In the genomic region with DNA sequence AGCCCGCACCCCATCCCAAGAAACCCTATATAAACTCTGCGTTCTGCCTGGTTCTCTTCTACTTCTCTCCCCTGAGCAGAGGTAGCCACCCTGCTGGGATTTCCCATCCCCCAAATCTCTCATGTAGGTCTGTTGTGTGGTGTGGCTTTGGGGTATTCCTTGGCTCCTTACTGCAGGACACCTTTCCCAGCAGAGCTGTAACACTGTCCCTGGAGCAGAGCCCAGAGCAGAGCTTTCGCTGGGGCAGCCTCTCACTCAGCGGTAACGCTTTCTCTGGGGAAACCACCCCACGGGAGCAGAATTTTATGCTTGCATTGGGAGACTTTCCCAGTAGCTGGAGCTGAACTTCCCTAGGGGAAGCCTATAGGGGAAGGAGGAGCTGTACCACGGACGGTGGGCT, we compare ENCODE assay signal across 26 mouse cellular contexts. TPM values are rescaled to one million over a fixed set of nuclear protein-coding genes. Genes with fewer than 3 reads are reported as not detected.
A peak's percentile ranks its signal among the peaks of the same experiment; 100 is the strongest.
DNase-seq lines count a peak whose midpoint lies in the region; ATAC-seq and TF ChIP-seq lines count a peak whose summit lies in the region.
"Had no signal": no experiment of that assay in that cellular context is flagged by ENCODE, and none has a peak within 500 bp of the region (broad histone marks: within the 10 kb centered on the region; RNA-seq: fewer than 3 reads in every experiment).

No protein-coding gene starts in this region.

- no peak overlapping the region for H3K9ac ChIP-seq in liver, postnatal 0 days (replicated peaks)
- H3K9ac ChIP-seq in liver, embryonic 11.5 days (ENCODE audit: low read depth, low read length) = no peak overlapping the region
- no peak overlapping the region for H3K9ac ChIP-seq in forebrain, embryonic 12.5 days
- H3K9ac ChIP-seq: forebrain, postnatal 0 days; heart, embryonic 13.5 days; intestine, embryonic 15.5 days; limb, embryonic 15.5 days; liver, embryonic 14.5 days; lung, embryonic 14.5 days had no signal

- no peaks in the 10 kb centered on the region; the same call in 1 of the 2 replicates for H3K9me3 ChIP-seq in heart, embryonic 10.5 days
- no peaks in the 10 kb centered on the region for H3K9me3 ChIP-seq in liver, postnatal 0 days (ENCODE audit: low read length)
- H3K9me3 ChIP-seq in liver, embryonic 11.5 days (ENCODE audit: control insufficient read depth, low read length) = no peaks in the 10 kb centered on the region
- no peaks in the 10 kb centered on the region for H3K9me3 ChIP-seq in forebrain, embryonic 12.5 days
- H3K9me3 ChIP-seq: heart, embryonic 13.5 days; intestine, embryonic 15.5 days; limb, embryonic 10.5 days; limb, embryonic 15.5 days had no signal

- DNase-seq in cerebellum, adult 11-12 months = peak; percentile 69
- DNase-seq in cerebellum, adult 8-10 months = no peak
- DNase-seq in heart, embryonic 10.5 days (ENCODE audit: low spot score) = peak; percentile 73
- DNase-seq in heart, adult 18-20 months = no peak
- DNase-seq in liver, postnatal 0 days = peak; percentile 8
- DNase-seq in liver, embryonic 11.5 days (ENCODE audit: low spot score) = no peak
- DNase-seq in cerebellum, postnatal 36 days = peak; percentile 50 to 54
- DNase-seq: adrenal gland, adult 2 months; forebrain, postnatal 0 days; gastrocnemius, postnatal 14 days; heart, postnatal 14 days; kidney, adult 2 months; kidney, postnatal 10 days; lung, embryonic 14.5 days; lung, postnatal 14 days; midbrain, embryonic 14.5 days; thymus, postnatal 4 days had no signal

- H3K4me2 ChIP-seq in liver, postnatal 0 days (ENCODE audit: low read depth, low read length) = no peak overlapping the region
- H3K4me2 ChIP-seq in liver, embryonic 11.5 days = no peak overlapping the region
- no peak overlapping the region for H3K4me2 ChIP-seq in forebrain, embryonic 12.5 days
- H3K4me2 ChIP-seq: heart, embryonic 13.5 days; intestine, embryonic 15.5 days; limb, embryonic 15.5 days; lung, embryonic 14.5 days had no signal

- peaks cover 3% of the 10 kb centered on the region; the same call in 1 of the 2 replicates for H3K27me3 ChIP-seq in heart, embryonic 10.5 days (ENCODE audit: insufficient read depth, poor library complexity, severe bottlenecking)
- no peaks in the 10 kb centered on the region for H3K27me3 ChIP-seq in liver, postnatal 0 days (ENCODE audit: insufficient read depth, low read length)
- H3K27me3 ChIP-seq in liver, embryonic 11.5 days (replicated peaks; ENCODE audit: control insufficient read depth, insufficient read depth, low read length) = no peaks in the 10 kb centered on the region
- no peaks in the 10 kb centered on the region for H3K27me3 ChIP-seq in forebrain, embryonic 12.5 days
- H3K27me3 ChIP-seq: heart, embryonic 13.5 days; intestine, embryonic 15.5 days; limb, embryonic 15.5 days had no signal

- WGBS in heart, embryonic 10.5 days = 83% methylated on average over 8 of the region's 8 CpGs
- 84% methylated on average over 8 of the region's 8 CpGs for WGBS in liver, postnatal 0 days (ENCODE audit: insufficient replicate concordance)
- WGBS in liver, embryonic 11.5 days = 86% methylated on average over 8 of the region's 8 CpGs
- WGBS in forebrain, embryonic 12.5 days = 89% methylated on average over 8 of the region's 8 CpGs

- no peak for TF ChIP-seq CTCF in liver, postnatal 0 days (IDR thresholded peaks at IDR 0.05; ENCODE audit: low read depth)

- H3K4me1 ChIP-seq in heart, embryonic 10.5 days = peaks cover 24% of the 10 kb centered on the region
- peaks cover 16% of the 10 kb centered on the region for H3K4me1 ChIP-seq in liver, postnatal 0 days (ENCODE audit: insufficient read depth)
- no peaks in the 10 kb centered on the region for H3K4me1 ChIP-seq in liver, embryonic 11.5 days (replicated peaks; ENCODE audit: control insufficient read depth, insufficient read depth, low read length)
- H3K4me1 ChIP-seq in forebrain, embryonic 12.5 days = peaks cover 4% of the 10 kb centered on the region; the same call in 1 of the 2 replicates

- peaks cover 39% of the 10 kb centered on the region for H3K36me3 ChIP-seq in heart, embryonic 10.5 days
- peaks cover 51% of the 10 kb centered on the region for H3K36me3 ChIP-seq in liver, postnatal 0 days (replicated peaks; ENCODE audit: insufficient read depth, low read length)
- H3K36me3 ChIP-seq in liver, embryonic 11.5 days (ENCODE audit: control insufficient read depth, insufficient read depth, low read length) = no peaks in the 10 kb centered on the region; the same call in 1 of the 2 replicates
- peaks cover 11% of the 10 kb centered on the region for H3K36me3 ChIP-seq in forebrain, embryonic 12.5 days (replicated peaks)

- no peak overlapping the region for H3K27ac ChIP-seq in heart, embryonic 10.5 days
- no peak overlapping the region for H3K27ac ChIP-seq in liver, postnatal 0 days (ENCODE audit: low read depth)
- H3K27ac ChIP-seq in liver, embryonic 11.5 days (ENCODE audit: low read depth, low read length) = no peak overlapping the region
- no peak overlapping the region for H3K27ac ChIP-seq in forebrain, embryonic 12.5 days
- H3K27ac ChIP-seq: heart, embryonic 13.5 days; intestine, embryonic 15.5 days; limb, embryonic 10.5 days; limb, embryonic 15.5 days; liver, embryonic 14.5 days had no signal

- TF ChIP-seq EP300 in liver, postnatal 0 days (IDR thresholded peaks at IDR 0.05; ENCODE audit: low read depth) = no peak

- ATAC-seq in liver, postnatal 0 days = no peak
- ATAC-seq in liver, embryonic 11.5 days (replicated peaks; ENCODE audit: low FRiP score) = no peak
- ATAC-seq in forebrain, embryonic 12.5 days (ENCODE audit: low FRiP score) = no peak
- ATAC-seq: forebrain, postnatal 0 days; hindbrain, embryonic 16.5 days; intestine, embryonic 15.5 days had no signal

- no peak overlapping the region for H3K4me3 ChIP-seq in heart, embryonic 10.5 days
- H3K4me3 ChIP-seq in liver, postnatal 0 days (ENCODE audit: low read depth, low read length) = no peak overlapping the region
- no peak overlapping the region for H3K4me3 ChIP-seq in liver, embryonic 11.5 days (ENCODE audit: low read depth, low read length)
- no peak overlapping the region for H3K4me3 ChIP-seq in forebrain, embryonic 12.5 days (replicated peaks)
- H3K4me3 ChIP-seq: erythroblast, embryonic 14.5 days; heart, embryonic 13.5 days; intestine, embryonic 15.5 days; limb, embryonic 10.5 days; limb, embryonic 15.5 days had no signal

RNA-seq across cellular contexts. Expression of gene Capn7, which starts 45.8 kb away (rescaled TPM):
- 37.1 and 40.8 TPM in 2 replicates for polyA plus RNA-seq in heart, embryonic 10.5 days (2016; fragmentation: Nextera tagmentation; extraction: Ambion mirVana)
- 10 to 100 TPM; 32.4 to 33.2 TPM for total RNA-seq in heart, adult 18-20 months (2021)
- polyA plus RNA-seq in liver, postnatal 0 days (2015; fragmentation: Nextera tagmentation; extraction: Ambion mirVana) = 10.3 and 12.4 TPM in 2 replicates
- 34.4 and 39.0 TPM in 2 replicates for polyA plus RNA-seq in liver, embryonic 11.5 days (2014; fragmentation: Nextera tagmentation; extraction: Ambion mirVana)
- polyA plus RNA-seq in forebrain, embryonic 12.5 days (2016; fragmentation: Nextera tagmentation; extraction: Ambion mirVana) = 46.8 and 47.5 TPM in 2 replicates

RNA-seq across cellular contexts. Expression of gene Sh3bp5, which starts 53.6 kb away (rescaled TPM):
- 26.5 and 30.1 TPM in 2 replicates for polyA plus RNA-seq in heart, embryonic 10.5 days (2016; fragmentation: Nextera tagmentation; extraction: Ambion mirVana)
- 10 to 100 TPM; 60.0 to 60.9 TPM for total RNA-seq in heart, adult 18-20 months (2021)
- 29.7 and 31.8 TPM in 2 replicates for polyA plus RNA-seq in liver, postnatal 0 days (2015; fragmentation: Nextera tagmentation; extraction: Ambion mirVana)
- 15.0 and 17.3 TPM in 2 replicates for polyA plus RNA-seq in liver, embryonic 11.5 days (2014; fragmentation: Nextera tagmentation; extraction: Ambion mirVana)
- polyA plus RNA-seq in forebrain, embryonic 12.5 days (2016; fragmentation: Nextera tagmentation; extraction: Ambion mirVana) = 37.7 and 39.1 TPM in 2 replicates

RNA-seq across cellular contexts. Expression of gene Dnah1, which starts 58.6 kb away (rescaled TPM):
- polyA plus RNA-seq in heart, embryonic 10.5 days (2016; fragmentation: Nextera tagmentation; extraction: Ambion mirVana) = 1.6 and 2.8 TPM in 2 replicates
- under 1 TPM; 0.02 to 0.23 TPM for total RNA-seq in heart, adult 18-20 months (2021)
- polyA plus RNA-seq in liver, postnatal 0 days (2015; fragmentation: Nextera tagmentation; extraction: Ambion mirVana) = 0.05 and 0.06 TPM in 2 replicates
- 1.7 and 1.9 TPM in 2 replicates for polyA plus RNA-seq in liver, embryonic 11.5 days (2014; fragmentation: Nextera tagmentation; extraction: Ambion mirVana)
- polyA plus RNA-seq in forebrain, embryonic 12.5 days (2016; fragmentation: Nextera tagmentation; extraction: Ambion mirVana) = 7.3 and 8.0 TPM in 2 replicates
- total RNA-seq: monocyte, adult 5-6 weeks had no signal
- polyA plus RNA-seq: erythroblast, embryonic 14.5 days had no signal

Comparison
In these comparisons a context has a peak if more than half of its experiments do, and no peak if none do; other contexts are left out.
1. DNase-seq: peak in cerebellum, adult 11-12 months (single experiment), heart, embryonic 10.5 days (single experiment), liver, postnatal 0 days (single experiment) and cerebellum, postnatal 36 days (2 of 2); none in cerebellum, adult 8-10 months (single experiment), heart, adult 18-20 months (0 of 2) and liver, embryonic 11.5 days (single experiment).